Mouse (Mus musculus) small intestine, adult 2 months (tissue): ENCODE results near the gene Zmynd8. TPM values are rescaled to one million over a fixed set of nuclear protein-coding genes. Genes with fewer than 3 reads are reported as not detected.

Source experiments
- H3K27ac ChIP-seq: fragments of 200-500 bp; 2 replicates; pipeline ENCODE4 v1.5.1; 2012; ENCODE audit warnings: low read depth, low read length, control low read depth, inconsistent platforms; ENCODE audit not compliant: insufficient read depth
- H3K27me3 ChIP-seq: fragments of 200-500 bp; 2 replicates; pipeline ENCODE4 v1.6.1; 2012; ENCODE audit warnings: mild to moderate bottlenecking, moderate library complexity, low read length, inconsistent platforms; ENCODE audit not compliant: control insufficient read depth, insufficient read depth
- H3K36me3 ChIP-seq: fragments of 200-500 bp; 2 replicates; pipeline ENCODE4 v1.6.1; 2012; ENCODE audit warnings: mild to moderate bottlenecking, low read length, control low read depth, inconsistent platforms; ENCODE audit not compliant: control insufficient read depth, insufficient read depth
- H3K4me1 ChIP-seq: fragments of 200-500 bp; 2 replicates; pipeline ENCODE4 v1.6.1; 2012; ENCODE audit warnings: low read length, inconsistent platforms, mixed read lengths; ENCODE audit not compliant: control insufficient read depth, insufficient read depth, insufficient read length
- H3K4me3 ChIP-seq: fragments of 200-500 bp; 2 replicates; pipeline ENCODE4 v1.5.1; 2012; ENCODE audit warnings: low read depth, mild to moderate bottlenecking, control low read depth, inconsistent platforms, low read length, moderate library complexity
- CTCF ChIP-seq: fragments of 200-500 bp; IDR thresholded peaks from 2 replicates; pipeline ENCODE4 v1.5.1; 2012; ENCODE audit warnings: low read depth, mild to moderate bottlenecking, control low read depth, inconsistent platforms, low read length, moderate library complexity, mixed read lengths; ENCODE audit not compliant: insufficient replicate concordance, insufficient read length; ENCODE audit errors: extremely low read depth
- POLR2A ChIP-seq: fragments of 200-500 bp; IDR thresholded peaks from 2 replicates; pipeline ENCODE4 v1.6.1; 2012; ENCODE audit warnings: low read depth, mild to moderate bottlenecking, control low read depth, inconsistent platforms, low read length, moderate library complexity
- WGBS: fragments of 180-500 bp; shearing (Covaris S2); methylation state at CpG from one replicate; pipeline ENCODE4 v1.1.7; 2018; 5-methylcytosine and 5-hydroxymethylcytosine counted together
- polyA plus RNA-seq: library from polyadenylated mRNA; depleted of rRNA; stranded (reverse); fragments of >200 nt; gene quantifications from 2 replicates; pipeline ENCODE4 v1.2.3, GENCODE M21; 2012; rRNA removed

The Zmynd8 gene
- polyA plus RNA-seq, 1 experiment: 17.4 TPM

- WGBS: 33% methylated on average over 21 of the region's 21 CpGs
- H3K27me3 ChIP-seq: no peaks in the 10 kb centered on the region
- no peaks in the 10 kb centered on the region for H3K36me3 ChIP-seq
- no peak overlapping the region for H3K27ac ChIP-seq
- H3K4me3 ChIP-seq: no peak overlapping the region
- no peaks in the 10 kb centered on the region for H3K4me1 ChIP-seq
- TF ChIP-seq CTCF (no peak), POLR2A (no peak)
Measured at GRCm38 (mm10) chr2:165742210-165742786, 156.5 kb downstream of the Zmynd8 start.

GRCm38 (mm10) chr2:165741526-165742050 is 157.2 kb downstream of the Zmynd8 start:
- TF ChIP-seq CTCF (no peak), POLR2A (no peak)
- Histone ChIP-seq H3K4me3 (no peak overlapping the region), H3K27ac (no peak overlapping the region), H3K27me3 (no peaks in the 10 kb centered on the region), H3K4me1 (no peaks in the 10 kb centered on the region), H3K36me3 (no peaks in the 10 kb centered on the region)
- WGBS: 75% methylated on average over 11 of the region's 11 CpGs

- TF ChIP-seq CTCF: no peak
- TF ChIP-seq POLR2A: no peak
- Histone ChIP-seq H3K4me3 (no peak overlapping the region), H3K36me3 (no peaks in the 10 kb centered on the region), H3K27ac (no peak overlapping the region), H3K27me3 (no peaks in the 10 kb centered on the region), H3K4me1 (no peaks in the 10 kb centered on the region)
- 49% methylated on average over 9 of the region's 9 CpGs for WGBS
Measured at GRCm38 (mm10) chr2:165740982-165741381, 157.8 kb downstream of the Zmynd8 start.

- Histone ChIP-seq H3K27ac (no peak overlapping the region), H3K36me3 (no peaks in the 10 kb centered on the region), H3K4me1 (no peaks in the 10 kb centered on the region), H3K27me3 (no peaks in the 10 kb centered on the region), H3K4me3 (no peak overlapping the region)
- 75% methylated on average over 5 of the region's 5 CpGs for WGBS
- TF ChIP-seq CTCF: no peak
- TF ChIP-seq POLR2A: no peak
Measured at GRCm38 (mm10) chr2:165740381-165740780, 158.4 kb downstream of the Zmynd8 start.

GRCm38 (mm10) chr2:165736297-165736696 is 162.5 kb downstream of the Zmynd8 start:
- 18% methylated on average over 2 of the region's 2 CpGs for WGBS

More at GRCm38 (mm10) chr2:165736297-165736696, 162.5 kb downstream of the Zmynd8 start:
- TF ChIP-seq POLR2A (no peak), CTCF (no peak)
- no peak overlapping the region for H3K4me3 ChIP-seq
- no peak overlapping the region for H3K27ac ChIP-seq
- no peaks in the 10 kb centered on the region for H3K27me3 ChIP-seq
- no peaks in the 10 kb centered on the region for H3K36me3 ChIP-seq
- no peaks in the 10 kb centered on the region for H3K4me1 ChIP-seq

Other genes starting within 250 kb of the Zmynd8 start
- gene Ncoa3, start 93.6 kb upstream of the Zmynd8 start, polyA plus RNA-seq: 13.0 and 20.1 TPM in 2 replicates